Mouse (Mus musculus) heart, embryonic 10.5 days (tissue): ENCODE results near the gene Ifrd2. TPM values are rescaled to one million over a fixed set of nuclear protein-coding genes. Genes with fewer than 3 reads are reported as not detected.

ENCODE experiments used
- DNase-seq: peaks from one replicate; pipeline ENCODE4 v3.0.0-alpha.2; 2017; ENCODE audit warnings: low spot score
- H3K27ac ChIP-seq: fragments of 300-500 bp; sonication (generic); 2 replicates; pipeline ENCODE4 v1.5.1; 2016; ENCODE audit warnings: mild to moderate bottlenecking
- H3K27me3 ChIP-seq: fragments of 300-500 bp; sonication (generic); 2 replicates; pipeline ENCODE4 v1.6.1; 2016; ENCODE audit warnings: mild to moderate bottlenecking; ENCODE audit not compliant: poor library complexity, insufficient read depth, severe bottlenecking
- H3K36me3 ChIP-seq: fragments of 300-500 bp; sonication (generic); 2 replicates; pipeline ENCODE4 v1.6.1; 2016; ENCODE audit warnings: mild to moderate bottlenecking, moderate library complexity
- H3K4me1 ChIP-seq: fragments of 300-500 bp; sonication (generic); 2 replicates; pipeline ENCODE4 v1.6.1; 2016; ENCODE audit warnings: mild to moderate bottlenecking
- H3K4me3 ChIP-seq: fragments of 300-500 bp; sonication (generic); 2 replicates; pipeline ENCODE4 v1.5.1; 2016; ENCODE audit warnings: mild to moderate bottlenecking, moderate library complexity
- H3K9me3 ChIP-seq: fragments of 300-500 bp; sonication (generic); 2 replicates; pipeline ENCODE4 v1.6.1; 2016; ENCODE audit warnings: mild to moderate bottlenecking, moderate library complexity
- WGBS: fragments of 180-500 bp; shearing (Covaris S2); methylation state at CpG from one replicate; pipeline ENCODE4 v1.1.7; 2016; 5-methylcytosine and 5-hydroxymethylcytosine counted together
- polyA plus RNA-seq: library from polyadenylated mRNA; unstranded; fragments of >200 nt; fragmentation: Nextera tagmentation; extraction: Ambion mirVana; gene quantifications from 2 replicates; pipeline ENCODE4 v1.2.1, GENCODE M21; 2016

Gene Ifrd2
- polyA plus RNA-seq, 1 experiment from 2014 or later: 62.8 TPM

DNA sequence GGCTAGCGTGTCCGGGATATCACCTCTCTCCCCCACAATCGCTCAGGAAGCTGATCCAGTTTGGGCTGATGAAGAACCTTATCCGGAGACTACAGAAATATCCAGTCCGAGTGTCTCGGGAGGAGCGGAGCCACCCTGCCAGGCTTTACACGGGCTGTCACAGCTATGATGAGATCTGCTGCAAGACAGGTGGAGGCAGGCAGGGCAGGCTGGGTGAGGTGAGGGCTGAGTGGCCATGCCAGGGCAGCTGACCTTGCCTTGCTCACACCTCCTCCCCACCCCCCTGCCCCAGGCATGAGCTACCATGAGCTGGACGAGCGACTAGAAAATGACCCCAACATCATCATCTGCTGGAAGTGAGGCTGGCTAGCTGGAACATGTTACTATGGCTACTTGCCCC, 42.2 kb upstream of the Ifrd2 start:
- H3K9me3 ChIP-seq: no peaks in the 10 kb centered on the region
- H3K27ac ChIP-seq: no peak overlapping the region
- H3K27me3 ChIP-seq: peaks cover 29% of the 10 kb centered on the region
- WGBS: 82% methylated on average over 10 of the region's 10 CpGs
- no peak overlapping the region for H3K4me3 ChIP-seq
- H3K4me1 ChIP-seq: peaks cover 57% of the 10 kb centered on the region
- no peak for DNase-seq
- H3K36me3 ChIP-seq: peaks cover 24% of the 10 kb centered on the region

DNA sequence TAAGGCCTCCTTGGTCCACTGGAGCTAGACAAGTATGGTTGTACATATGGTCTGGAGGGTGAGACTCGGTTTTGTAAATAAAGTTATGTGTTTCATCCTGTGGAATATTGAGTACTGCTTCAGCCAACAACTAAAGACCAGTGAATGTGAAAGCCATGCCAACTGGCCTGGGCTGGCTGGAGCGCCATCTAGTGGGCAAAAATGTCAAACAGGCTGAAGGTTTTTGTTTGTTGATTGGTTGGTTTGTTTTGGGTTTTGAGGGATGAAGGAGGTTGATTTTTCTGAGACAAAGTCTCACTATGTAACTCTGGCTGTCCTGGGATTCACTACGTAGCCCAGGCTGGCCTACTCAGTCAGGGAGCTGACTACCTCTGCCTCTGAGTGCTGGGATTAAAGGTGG, 41.8 kb upstream of the Ifrd2 start:
- DNase-seq: peak; percentile 88
- H3K27ac ChIP-seq: no peak overlapping the region
- H3K36me3 ChIP-seq: peaks cover 22% of the 10 kb centered on the region
- H3K4me3 ChIP-seq: no peak overlapping the region
- WGBS: 5% methylated on average over 3 of the region's 3 CpGs
- no peaks in the 10 kb centered on the region for H3K9me3 ChIP-seq
- peaks cover 60% of the 10 kb centered on the region for H3K4me1 ChIP-seq
- peaks cover 33% of the 10 kb centered on the region for H3K27me3 ChIP-seq

DNA sequence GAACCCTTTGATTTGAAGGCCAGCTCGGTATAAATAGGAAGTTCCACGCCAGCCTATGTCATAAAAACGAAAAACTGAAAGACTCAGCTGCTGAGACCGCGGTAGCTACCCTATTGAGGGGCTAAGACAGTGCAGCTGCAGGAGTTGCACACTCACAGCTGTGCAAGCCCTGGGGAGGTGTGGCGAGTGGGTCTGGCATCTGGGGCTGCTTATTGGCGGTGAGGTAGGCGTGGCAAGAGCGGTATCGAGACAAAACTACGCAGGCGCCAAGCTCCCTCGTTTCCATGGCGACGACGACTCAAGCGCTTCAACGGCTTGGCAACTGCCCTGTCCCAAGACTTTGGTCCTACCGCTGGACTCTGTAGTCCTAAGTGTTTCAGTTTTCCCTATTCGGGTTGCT, 40.4 kb upstream of the Ifrd2 start, which contains the start of gene Zmynd10:
Zmynd10 (plus strand) TSS at position 273 of the 400 bp plus-strand sequence.
- Histone ChIP-seq H3K27me3 (peaks cover 45% of the 10 kb centered on the region), H3K4me1 (peaks cover 64% of the 10 kb centered on the region), H3K4me3 (peak within 1 kb of the TSS; percentile 32), H3K9me3 (no peaks in the 10 kb centered on the region), H3K27ac (peak within 1 kb of the TSS; percentile 16; the same call in 1 of the 2 replicates), H3K36me3 (peaks cover 22% of the 10 kb centered on the region)
- WGBS: 6% methylated on average over 20 of the region's 20 CpGs
- peak; percentile 95 for DNase-seq

DNA sequence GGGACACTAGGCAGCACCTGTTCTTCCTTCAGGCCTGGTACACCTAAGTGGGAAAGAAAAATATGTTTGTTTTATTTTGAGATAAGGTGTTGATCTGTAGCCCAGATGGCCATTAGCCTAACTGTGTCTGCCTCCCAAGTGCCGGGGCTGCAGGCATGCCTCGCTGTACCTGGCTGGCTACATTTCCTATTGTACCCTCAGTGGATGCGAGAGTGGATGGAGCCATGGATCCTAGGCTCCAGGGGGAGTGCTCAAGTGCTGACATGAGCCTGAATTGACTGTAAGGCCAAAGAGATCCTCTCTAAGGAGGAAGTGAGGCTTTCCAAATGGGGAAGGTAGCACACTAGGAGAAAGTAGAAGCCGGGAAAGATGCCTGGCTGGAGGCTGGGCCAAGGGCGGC, 39.5 kb upstream of the Ifrd2 start:
- WGBS: 73% methylated on average over 5 of the region's 5 CpGs

DNA sequence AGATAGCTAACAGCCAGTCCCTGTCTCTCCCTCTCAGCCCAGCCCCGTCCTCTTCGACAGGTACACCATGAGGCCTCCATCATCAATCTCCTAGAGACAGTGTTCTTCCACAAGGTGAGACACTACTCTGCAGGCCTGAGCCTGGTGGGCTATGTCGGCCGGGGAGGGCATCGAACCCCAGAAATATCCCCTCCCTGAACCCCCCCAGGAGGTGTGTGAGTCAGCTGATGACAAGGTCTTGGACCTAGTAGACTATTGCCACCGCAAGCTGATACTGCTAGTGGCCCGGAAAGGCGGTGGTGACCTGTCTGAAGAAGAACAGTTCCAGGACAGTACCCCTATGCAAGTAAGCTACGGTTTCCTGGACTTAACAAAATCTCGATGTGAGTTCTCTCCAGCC, 38.6 kb upstream of the Ifrd2 start:
- Histone ChIP-seq H3K4me3 (no peak overlapping the region), H3K9me3 (no peaks in the 10 kb centered on the region), H3K27ac (no peak overlapping the region), H3K27me3 (peaks cover 53% of the 10 kb centered on the region), H3K4me1 (peaks cover 67% of the 10 kb centered on the region), H3K36me3 (peaks cover 16% of the 10 kb centered on the region)
- DNase-seq: no peak
- 83% methylated on average over 10 of the region's 10 CpGs for WGBS

More for the DNA sequence above, 39.5 kb upstream of the Ifrd2 start:
- no peak overlapping the region for H3K27ac ChIP-seq
- no peak for DNase-seq
- H3K36me3 ChIP-seq: peaks cover 22% of the 10 kb centered on the region
- peaks cover 63% of the 10 kb centered on the region for H3K4me1 ChIP-seq
- H3K4me3 ChIP-seq: no peak overlapping the region
- H3K27me3 ChIP-seq: peaks cover 52% of the 10 kb centered on the region
- no peaks in the 10 kb centered on the region for H3K9me3 ChIP-seq

DNA sequence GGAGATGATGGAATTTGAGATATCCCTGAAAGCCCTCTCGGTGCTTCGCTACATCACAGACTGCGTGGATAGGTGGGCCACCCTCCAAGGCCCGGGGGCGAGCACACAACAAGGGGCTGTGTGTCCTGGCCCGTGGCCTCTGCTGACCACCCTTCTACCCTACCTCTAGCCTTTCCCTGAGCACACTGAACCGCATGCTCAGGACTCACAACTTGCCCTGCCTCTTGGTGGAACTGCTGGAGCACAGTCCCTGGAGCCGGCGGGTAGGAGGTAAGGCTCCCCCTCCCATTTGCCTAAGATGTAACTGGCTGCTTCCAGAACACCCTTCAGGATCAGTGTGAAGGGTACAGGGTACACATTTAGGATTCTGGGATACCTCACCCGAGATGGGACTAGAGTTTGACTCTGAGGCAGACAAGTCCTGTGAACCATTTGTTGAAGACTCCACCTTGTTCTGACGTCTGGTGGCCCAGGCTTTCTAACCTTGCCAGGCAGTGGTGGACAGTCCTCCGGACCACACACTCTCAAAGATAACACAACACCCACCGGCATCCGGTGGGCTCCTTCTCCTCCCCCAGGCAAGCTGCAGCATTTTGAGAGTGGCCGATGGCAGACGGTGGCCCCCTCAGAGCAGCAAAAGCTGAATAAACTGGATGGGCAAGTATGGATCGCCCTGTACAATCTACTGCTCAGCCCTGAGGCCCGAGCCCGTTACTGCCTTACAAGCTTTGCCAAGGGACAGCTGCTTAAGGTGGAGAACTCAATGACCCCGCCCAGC, 38.0 kb upstream of the Ifrd2 start:
- peaks cover 74% of the 10 kb centered on the region for H3K4me1 ChIP-seq
- H3K27ac ChIP-seq: no peak overlapping the region
- peaks cover 9% of the 10 kb centered on the region for H3K36me3 ChIP-seq
- no peaks in the 10 kb centered on the region for H3K9me3 ChIP-seq
- no peak overlapping the region for H3K4me3 ChIP-seq
- peaks cover 53% of the 10 kb centered on the region for H3K27me3 ChIP-seq
- no peak for DNase-seq
- WGBS: 76% methylated on average over 20 of the region's 20 CpGs

DNA sequence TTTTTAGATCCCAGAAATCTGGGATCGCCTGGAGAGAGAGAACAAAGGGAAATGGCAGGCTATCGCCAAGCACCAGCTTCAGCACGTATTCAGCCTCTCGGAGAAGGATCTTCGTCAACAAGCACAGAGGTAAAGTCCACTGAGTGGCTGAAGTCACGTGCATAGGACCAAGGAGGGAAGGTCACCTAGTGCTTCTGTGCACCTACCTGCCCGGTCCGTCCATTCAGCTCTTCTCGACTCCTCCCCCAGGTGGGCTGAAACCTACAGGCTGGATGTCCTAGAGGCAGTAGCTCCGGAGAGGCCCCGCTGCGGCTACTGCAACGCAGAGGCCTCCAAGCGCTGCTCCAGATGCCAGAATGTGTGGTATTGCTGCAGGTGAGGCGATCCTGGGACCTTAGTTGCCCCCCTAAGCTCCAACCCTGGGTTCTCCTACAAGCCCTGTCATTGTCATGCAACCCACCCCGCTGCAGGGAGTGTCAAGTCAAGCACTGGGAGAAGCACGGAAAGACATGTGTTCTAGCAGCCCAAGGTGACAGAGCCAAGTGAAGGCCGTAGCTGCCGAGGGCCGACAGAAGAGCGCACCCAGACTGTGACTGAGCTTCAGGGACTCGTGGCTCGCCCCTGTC, 36.8 kb upstream of the Ifrd2 start:
- WGBS: 25% methylated on average over 23 of the region's 23 CpGs
- no peak for DNase-seq
- Histone ChIP-seq H3K4me3 (peak overlapping the region; percentile 70), H3K36me3 (no peaks in the 10 kb centered on the region; the same call in 1 of the 2 replicates), H3K4me1 (peaks cover 70% of the 10 kb centered on the region), H3K27ac (peak overlapping the region; percentile 87), H3K27me3 (peaks cover 53% of the 10 kb centered on the region), H3K9me3 (no peaks in the 10 kb centered on the region)

DNA sequence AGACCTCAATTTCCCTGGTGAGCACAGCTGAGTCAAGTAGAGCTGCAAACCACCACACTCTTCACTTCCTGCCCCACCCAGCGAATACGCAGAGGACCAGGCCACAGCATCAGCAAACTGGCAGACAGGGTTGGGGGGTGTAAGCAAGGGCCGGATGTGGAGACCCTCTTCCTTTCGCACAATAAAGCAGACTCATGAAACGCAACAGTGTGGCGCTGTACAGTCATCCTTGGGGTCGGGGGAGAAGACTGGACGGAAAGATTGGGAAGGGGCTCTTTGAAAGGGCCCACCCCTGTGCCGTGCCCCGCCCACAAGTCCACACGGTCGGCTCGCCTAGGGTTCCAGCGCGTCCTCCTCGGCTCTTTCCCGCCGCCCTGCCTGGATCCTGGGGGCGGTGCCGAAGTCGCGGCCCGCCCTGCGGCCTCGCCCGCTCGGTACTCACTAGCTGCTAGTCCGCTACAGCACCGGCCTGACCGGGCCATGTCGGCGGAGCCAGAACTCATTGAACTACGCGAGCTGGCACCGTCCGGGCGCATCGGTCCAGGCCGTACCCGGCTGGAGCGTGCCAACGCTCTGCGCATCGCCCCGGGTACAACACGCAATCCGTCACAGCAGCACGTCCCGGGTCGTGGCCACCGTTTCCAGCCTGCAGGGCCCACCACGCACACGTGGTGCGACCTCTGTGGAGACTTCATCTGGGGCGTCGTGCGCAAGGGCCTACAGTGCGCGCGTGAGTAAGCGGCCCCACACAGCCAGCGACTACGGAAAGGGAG, 36.1 kb upstream of the Ifrd2 start, which contains the start of gene Rassf1:
Rassf1 (plus strand) TSS at position 439 of the 773 bp plus-strand sequence.
- peak within 1 kb of the TSS; percentile 87 for H3K27ac ChIP-seq
- peak; percentile 88 for DNase-seq
- H3K27me3 ChIP-seq: peaks cover 53% of the 10 kb centered on the region
- peaks cover 73% of the 10 kb centered on the region for H3K4me1 ChIP-seq
- H3K9me3 ChIP-seq: no peaks in the 10 kb centered on the region
- peak within 1 kb of the TSS; percentile 70 for H3K4me3 ChIP-seq
- WGBS: under 1% methylated on average over 63 of the region's 63 CpGs
- peaks cover 2% of the 10 kb centered on the region for H3K36me3 ChIP-seq

DNA sequence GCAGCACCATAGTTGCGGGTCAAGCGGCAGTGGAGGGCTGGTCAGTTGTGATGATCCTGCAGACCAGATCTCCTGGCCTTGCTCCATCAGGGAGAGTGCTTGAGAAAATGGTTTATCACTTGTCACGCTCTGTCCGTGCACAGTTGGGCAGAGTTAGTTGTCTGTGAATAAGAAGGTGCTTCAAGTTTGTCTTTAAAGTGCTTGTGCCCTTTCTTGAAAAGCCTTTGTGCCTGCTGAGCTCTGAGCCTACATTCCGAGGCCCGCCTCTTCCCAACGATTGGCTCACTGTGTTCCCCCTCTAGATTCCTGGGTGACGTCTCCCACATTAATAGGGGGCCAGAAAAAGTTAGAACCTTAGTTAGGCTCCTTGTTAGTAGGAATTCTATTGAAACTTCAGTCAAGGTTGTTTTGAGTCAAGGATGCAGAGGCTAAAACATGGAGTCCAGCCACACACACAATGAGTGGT, 35.5 kb upstream of the Ifrd2 start:
- DNase-seq: no peak
- Histone ChIP-seq H3K4me1 (peaks cover 73% of the 10 kb centered on the region), H3K4me3 (peak overlapping the region; percentile 70), H3K9me3 (no peaks in the 10 kb centered on the region), H3K27me3 (peaks cover 53% of the 10 kb centered on the region), H3K36me3 (peaks cover 6% of the 10 kb centered on the region), H3K27ac (peak overlapping the region; percentile 87)
- WGBS: 11% methylated on average over 8 of the region's 8 CpGs

DNA sequence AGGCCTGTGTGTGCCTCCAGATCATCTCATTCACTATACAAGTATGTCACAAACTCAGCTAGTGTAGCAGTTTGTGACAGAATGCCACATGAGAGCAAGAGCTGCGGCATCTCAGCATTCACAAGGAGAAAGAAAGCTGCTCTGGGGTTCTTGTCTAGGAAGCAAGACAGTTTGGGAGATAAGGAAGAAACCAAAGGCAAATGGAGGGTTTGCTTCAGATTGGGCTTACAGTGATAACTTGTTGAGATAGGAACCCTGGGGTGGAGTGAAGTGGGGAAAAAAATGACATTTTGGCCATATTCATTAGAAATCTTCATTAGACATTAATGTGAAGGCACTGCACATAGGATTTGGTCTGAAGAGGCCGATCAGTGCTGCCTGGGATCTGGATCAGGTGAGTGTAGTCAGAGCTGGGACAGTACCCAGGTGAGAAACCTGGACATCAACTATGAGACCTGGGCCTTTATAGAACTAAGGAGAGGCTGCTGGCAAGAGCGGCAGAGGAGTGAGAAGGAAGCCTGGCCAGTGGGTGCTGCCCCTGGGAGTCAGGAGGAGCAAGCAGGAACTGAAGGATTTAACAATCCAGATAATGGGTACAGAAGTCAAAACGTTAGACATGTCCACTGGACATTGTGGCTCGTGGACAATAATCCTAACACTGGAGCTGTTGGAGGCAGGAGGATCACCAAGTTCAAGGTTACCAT, 34.6 kb upstream of the Ifrd2 start:
- peaks cover 15% of the 10 kb centered on the region for H3K36me3 ChIP-seq
- no peak for DNase-seq
- H3K4me1 ChIP-seq: peaks cover 65% of the 10 kb centered on the region
- peaks cover 47% of the 10 kb centered on the region for H3K27me3 ChIP-seq
- no peak overlapping the region for H3K27ac ChIP-seq
- H3K9me3 ChIP-seq: no peaks in the 10 kb centered on the region
- 75% methylated on average over 5 of the region's 5 CpGs for WGBS
- peak overlapping the region; percentile 84; the same call in 1 of the 2 replicates for H3K4me3 ChIP-seq

DNA sequence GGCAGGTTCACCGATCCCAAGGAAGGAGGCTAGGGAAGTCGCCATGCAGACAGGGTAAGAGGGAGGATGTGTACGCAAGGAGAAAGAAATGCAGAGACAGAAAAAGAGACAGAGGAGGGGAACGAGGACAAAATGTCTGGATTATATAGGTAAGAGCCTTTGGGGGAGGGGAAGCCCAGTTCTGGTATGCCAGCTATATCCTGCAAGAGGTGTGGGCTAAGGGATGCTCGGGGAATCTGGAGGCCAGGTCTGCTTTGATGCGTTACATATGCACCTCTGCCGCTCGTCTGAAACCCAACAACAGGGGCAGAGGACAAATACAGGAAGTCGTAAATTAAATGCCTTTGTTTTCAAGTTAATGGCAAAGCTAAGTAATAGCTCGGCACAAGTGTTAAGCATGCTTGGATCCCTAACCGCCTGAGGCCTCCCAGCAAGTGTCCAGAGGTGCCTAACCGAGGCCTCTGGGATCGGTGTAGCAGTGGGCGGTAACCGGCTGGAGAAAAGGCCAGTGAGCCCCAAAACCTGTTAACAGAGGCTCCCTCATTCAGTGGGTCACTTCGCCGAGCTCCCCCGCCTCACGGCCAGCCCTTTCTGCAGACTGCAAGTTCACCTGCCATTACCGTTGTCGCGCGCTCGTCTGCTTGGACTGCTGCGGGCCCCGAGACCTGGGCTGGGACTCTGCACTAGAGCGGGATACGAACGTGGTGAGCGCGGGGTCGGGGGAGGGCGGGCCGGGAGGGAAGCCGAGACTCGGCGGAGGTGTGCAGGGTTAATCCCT, 33.7 kb upstream of the Ifrd2 start:
- Histone ChIP-seq H3K36me3 (peaks cover 24% of the 10 kb centered on the region), H3K27ac (peak overlapping the region; percentile 96), H3K27me3 (peaks cover 38% of the 10 kb centered on the region), H3K4me3 (peak overlapping the region; percentile 84), H3K9me3 (no peaks in the 10 kb centered on the region), H3K4me1 (peaks cover 62% of the 10 kb centered on the region)
- no peak for DNase-seq
- WGBS: 8% methylated on average over 37 of the region's 37 CpGs
